Mouse (Mus musculus) right cerebral cortex, postnatal 4 days (tissue): ENCODE data around the gene Hist1h3c.
A peak's percentile ranks its signal among the peaks of the same experiment; 100 is the strongest.

Experiments
- DNase-seq: peaks from one replicate; pipeline ENCODE4 v3.0.0-alpha.2; 2022

Gene Hist1h3c

GRCm38 (mm10) chr13:23756790-23757189 is 11.4 kb upstream of the Hist1h3c start, which contains the start of gene Hist1h4b:
Gene Hist1h4b (plus strand): TSS chr13:23757013.
- DNase-seq = peak; percentile 71

- DNase-seq = no peak
Measured at GRCm38 (mm10) chr13:23755000-23755399, 9.6 kb upstream of the Hist1h3c start.

GRCm38 (mm10) chr13:23753314-23754078 is 8.1 kb upstream of the Hist1h3c start:
- no peak for DNase-seq

GRCm38 (mm10) chr13:23752742-23753172 is 7.4 kb upstream of the Hist1h3c start:
- DNase-seq = no peak

- DNase-seq = peak; percentile 97
Measured at GRCm38 (mm10) chr13:23752067-23752741, 6.8 kb upstream of the Hist1h3c start, which contains the start of gene Hist1h3b. Gene Hist1h3b (plus strand): TSS chr13:23752267.

- DNase-seq = no peak
Measured at GRCm38 (mm10) chr13:23751478-23751956, 6.1 kb upstream of the Hist1h3c start.

- peak; percentile 29 for DNase-seq
Measured at GRCm38 (mm10) chr13:23750839-23751477, 5.6 kb upstream of the Hist1h3c start, which contains the start of gene Hist1h2ab. Gene Hist1h2ab (plus strand): TSS chr13:23751126.

- no peak for DNase-seq
Measured at GRCm38 (mm10) chr13:23749563-23750121, 4.2 kb upstream of the Hist1h3c start.

GRCm38 (mm10) chr13:23747892-23748288 is 2.5 kb upstream of the Hist1h3c start:
- DNase-seq = no peak

GRCm38 (mm10) chr13:23747081-23747891 is 1.9 kb upstream of the Hist1h3c start:
- DNase-seq = no peak

GRCm38 (mm10) chr13:23746201-23747080 is 1.0 kb upstream of the Hist1h3c start, which contains the start of gene Hist1h2bb:
Gene Hist1h2bb (plus strand): TSS chr13:23746734.
- peak; percentile 51 for DNase-seq

- no peak for DNase-seq
Measured at GRCm38 (mm10) chr13:23744421-23745380, 701 bp downstream of the Hist1h3c start.

GRCm38 (mm10) chr13:23743963-23744362 is 1.4 kb downstream of the Hist1h3c start:
- no peak for DNase-seq

- DNase-seq = no peak
Measured at GRCm38 (mm10) chr13:23743215-23743614, 2.2 kb downstream of the Hist1h3c start.

GRCm38 (mm10) chr13:23742007-23742406 is 3.4 kb downstream of the Hist1h3c start:
- no peak for DNase-seq

- no peak for DNase-seq
Measured at GRCm38 (mm10) chr13:23740910-23741309, 4.5 kb downstream of the Hist1h3c start.

GRCm38 (mm10) chr13:23740256-23740840 is 5.1 kb downstream of the Hist1h3c start:
- no peak for DNase-seq

GRCm38 (mm10) chr13:23739922-23740252 is 5.5 kb downstream of the Hist1h3c start:
- no peak for DNase-seq
